Mouse (Mus musculus) megakaryocyte, adult 5-6 weeks (primary cell): ENCODE measurements around the gene Actrt3. TPM values are rescaled to one million over a fixed set of nuclear protein-coding genes. Genes with fewer than 3 reads are reported as not detected.
"Not testable (repeated sequence)": the region's sequence is repeated elsewhere in the genome, so short reads cannot be mapped to it uniquely, and the experiment has no call there.

Source experiments
- ATAC-seq: 2 replicates; pipeline ENCODE4 v1.8.0; 2016; ENCODE audit warnings: mild to moderate bottlenecking, inconsistent platforms; ENCODE audit not compliant: poor library complexity, severe bottlenecking
- total RNA-seq, 2 experiments: library from RNA; stranded (forward) in 1 of 2; stranded (reverse) in 1 of 2; fragments of 153-499, 151-499 nt in 1 of 2; fragments of 221-1000, 200-1000 nt in 1 of 2; gene quantifications; 2 replicates each; pipeline versions ENCODE4 v1.2.3 to v1.2.4; 2015 to 2017

The Actrt3 gene
- total RNA-seq, 2 experiments from 2014 or later: not detected

- no peak for ATAC-seq
These were observed 10.9 kb downstream of the Actrt3 start for GRCm38 (mm10) chr3:30588865-30589264.

GRCm38 (mm10) chr3:30573549-30573948, 26.2 kb downstream of the Actrt3 start:
- ATAC-seq: no peak

GRCm38 (mm10) chr3:30566333-30566732, 33.4 kb downstream of the Actrt3 start:
- ATAC-seq: not testable (repeated sequence)

GRCm38 (mm10) chr3:30560677-30561314, 38.9 kb downstream of the Actrt3 start:
- no peak for ATAC-seq

GRCm38 (mm10) chr3:30553741-30554140, 46.0 kb downstream of the Actrt3 start:
- no peak for ATAC-seq

GRCm38 (mm10) chr3:30550218-30550617, 49.5 kb downstream of the Actrt3 start:
- no peak for ATAC-seq

GRCm38 (mm10) chr3:30548928-30549327, 50.8 kb downstream of the Actrt3 start:
- no peak for ATAC-seq

GRCm38 (mm10) chr3:30547908-30548307, 51.8 kb downstream of the Actrt3 start, which contains the start of gene Mecom:
Gene Mecom, minus strand, starts transcription at chr3:30548008.
- no peak for ATAC-seq

Other genes starting within 250 kb of the Actrt3 start
- 0.07 TPM in 1 of 2 replicates, not detected in the other for gene Mecom, start 51.9 kb downstream of the Actrt3 start, total RNA-seq (2015)
- gene Mecom, start 51.9 kb downstream of the Actrt3 start, total RNA-seq (2017): not detected in 2 replicates
- gene Mynn, start 2.1 kb upstream of the Actrt3 start, total RNA-seq (2015): 16.1 and 18.7 TPM in 2 replicates
- gene Mynn, start 2.1 kb upstream of the Actrt3 start, total RNA-seq (2017): 28.2 and 28.4 TPM in 2 replicates
- gene Lrriq4, start 44.6 kb upstream of the Actrt3 start, total RNA-seq (2015): 0.09 TPM in 1 of 2 replicates, not detected in the other
- gene Lrriq4, start 44.6 kb upstream of the Actrt3 start, total RNA-seq (2017): not detected in 2 replicates
- gene Lrrc34, start 47.9 kb upstream of the Actrt3 start, total RNA-seq (2015): not detected in 2 replicates
- gene Lrrc34, start 47.9 kb upstream of the Actrt3 start, total RNA-seq (2017): 0.08 and 0.26 TPM in 2 replicates
- gene Lrrc31, start 99.9 kb upstream of the Actrt3 start, total RNA-seq (2015): not detected in 2 replicates
- gene Lrrc31, start 99.9 kb upstream of the Actrt3 start, total RNA-seq (2017): not detected in 2 replicates
- gene Samd7, start 146.4 kb upstream of the Actrt3 start, total RNA-seq (2015): not detected in 2 replicates
- gene Samd7, start 146.4 kb upstream of the Actrt3 start, total RNA-seq (2017): not detected in 2 replicates
- 82.5 and 94.5 TPM in 2 replicates for gene Sec62, start 192.9 kb upstream of the Actrt3 start, total RNA-seq (2015)
- 80.5 and 83.7 TPM in 2 replicates for gene Sec62, start 192.9 kb upstream of the Actrt3 start, total RNA-seq (2017)